Mouse (Mus musculus) heart, embryonic 11.5 days (tissue): Measurements from ENCODE around the gene Fbln2. TPM values are rescaled to one million over a fixed set of nuclear protein-coding genes. Genes with fewer than 3 reads are reported as not detected.
A peak's percentile ranks its signal among the peaks of the same experiment; 100 is the strongest.

Experiments
- ATAC-seq: fragments of 200-750 bp; cut with Nextera tagmentation; replicated peaks from 2 replicates; pipeline ENCODE4 v1.8.0; 2017; ENCODE audit warnings: moderate library complexity; ENCODE audit not compliant: insufficient number of reproducible peaks, low FRiP score, low TSS enrichment
- H3K27ac ChIP-seq: fragments of 300-500 bp; sonication (generic); 2 replicates; pipeline ENCODE4 v1.5.1; 2014; ENCODE audit warnings: mild to moderate bottlenecking, low read depth, low read length
- H3K27me3 ChIP-seq: fragments of 300-500 bp; sonication (generic); 2 replicates; pipeline ENCODE4 v1.6.1; 2014; ENCODE audit warnings: mild to moderate bottlenecking, low read length, mixed read lengths; ENCODE audit not compliant: control insufficient read depth, insufficient read depth
- H3K36me3 ChIP-seq: fragments of 300-500 bp; sonication (generic); 2 replicates; pipeline ENCODE4 v1.6.1; 2014; ENCODE audit warnings: mild to moderate bottlenecking, low read length, moderate library complexity, mixed read lengths; ENCODE audit not compliant: control insufficient read depth, insufficient read depth
- H3K4me1 ChIP-seq: fragments of 300-500 bp; sonication (generic); 2 replicates; pipeline ENCODE4 v1.6.1; 2014; ENCODE audit warnings: low read length; ENCODE audit not compliant: control insufficient read depth, insufficient read depth
- H3K4me2 ChIP-seq: fragments of 300-500 bp; sonication (generic); 2 replicates; pipeline ENCODE4 v1.6.1; 2014; ENCODE audit warnings: mild to moderate bottlenecking, moderate library complexity
- H3K4me3 ChIP-seq: fragments of 300-500 bp; sonication (generic); 2 replicates; pipeline ENCODE4 v1.5.1; 2014; ENCODE audit warnings: low read depth, low read length
- H3K9ac ChIP-seq: fragments of 300-500 bp; sonication (generic); 2 replicates; pipeline ENCODE4 v1.6.1; 2014; ENCODE audit warnings: mild to moderate bottlenecking, low read depth, low read length, moderate library complexity
- H3K9me3 ChIP-seq: fragments of 300-500 bp; sonication (generic); replicated peaks from 2 replicates; pipeline ENCODE4 v1.6.1; 2016; ENCODE audit warnings: low read length; ENCODE audit not compliant: control insufficient read depth
- WGBS: fragments of 180-500 bp; shearing (Covaris S2); extraction: QIAGEN DNeasy Blood & Tissue Kit; methylation state at CpG from one replicate; pipeline ENCODE4 v1.1.7; 2014; ENCODE audit not compliant: insufficient replicate concordance; 5-methylcytosine and 5-hydroxymethylcytosine counted together
- polyA plus RNA-seq: library from polyadenylated mRNA; unstranded; fragments of >200 nt; fragmentation: Nextera tagmentation; extraction: Ambion mirVana; gene quantifications from 2 replicates; pipeline ENCODE4 v1.2.1, GENCODE M21; 2014

Fbln2 gene
- polyA plus RNA-seq, 1 experiment from 2014 or later: 105 TPM

GRCm38 (mm10) chr6:91213287-91214218 is 1.3 kb downstream of the Fbln2 start:
- peaks cover 29% of the 10 kb centered on the region for H3K4me1 ChIP-seq
- peaks cover 11% of the 10 kb centered on the region for H3K27me3 ChIP-seq
- no peaks in the 10 kb centered on the region for H3K9me3 ChIP-seq
- no peak for ATAC-seq
- peak overlapping the region; percentile 67 for H3K9ac ChIP-seq
- no peak overlapping the region for H3K27ac ChIP-seq
- H3K4me3 ChIP-seq: peak overlapping the region; percentile 32
- peak overlapping the region; percentile 73 for H3K4me2 ChIP-seq
- H3K36me3 ChIP-seq: no peaks in the 10 kb centered on the region
- 56% methylated on average over 21 of the region's 21 CpGs for WGBS

- Histone ChIP-seq H3K27ac (no peak overlapping the region), H3K27me3 (peaks cover 11% of the 10 kb centered on the region), H3K4me2 (no peak overlapping the region), H3K36me3 (no peaks in the 10 kb centered on the region), H3K4me1 (peaks cover 15% of the 10 kb centered on the region), H3K9ac (no peak overlapping the region), H3K4me3 (no peak overlapping the region), H3K9me3 (no peaks in the 10 kb centered on the region)
- WGBS: 46% methylated on average over 1 of the region's 1 CpGs
- no peak for ATAC-seq
Observed at GRCm38 (mm10) chr6:91215454-91215853, 3.2 kb downstream of the Fbln2 start.

- H3K27ac ChIP-seq: no peak overlapping the region
- H3K27me3 ChIP-seq: peaks cover 14% of the 10 kb centered on the region
- 66% methylated on average over 9 of the region's 9 CpGs for WGBS
- no peaks in the 10 kb centered on the region for H3K9me3 ChIP-seq
- ATAC-seq: no peak
- no peaks in the 10 kb centered on the region for H3K36me3 ChIP-seq
- H3K4me1 ChIP-seq: peaks cover 4% of the 10 kb centered on the region; the same call in 1 of the 2 replicates
- no peak overlapping the region for H3K9ac ChIP-seq
- no peak overlapping the region for H3K4me2 ChIP-seq
- H3K4me3 ChIP-seq: no peak overlapping the region
Observed at GRCm38 (mm10) chr6:91218445-91218844, 6.2 kb downstream of the Fbln2 start.

- Histone ChIP-seq H3K36me3 (no peaks in the 10 kb centered on the region), H3K4me2 (no peak overlapping the region), H3K4me1 (peaks cover 4% of the 10 kb centered on the region; the same call in 1 of the 2 replicates), H3K27me3 (peaks cover 12% of the 10 kb centered on the region), H3K9me3 (no peaks in the 10 kb centered on the region), H3K4me3 (no peak overlapping the region), H3K27ac (no peak overlapping the region), H3K9ac (no peak overlapping the region)
- WGBS: 62% methylated on average over 3 of the region's 3 CpGs
- no peak for ATAC-seq
Observed at GRCm38 (mm10) chr6:91218871-91219270, 6.6 kb downstream of the Fbln2 start.

- Histone ChIP-seq H3K4me2 (no peak overlapping the region), H3K36me3 (no peaks in the 10 kb centered on the region), H3K9me3 (no peaks in the 10 kb centered on the region), H3K9ac (no peak overlapping the region), H3K27ac (no peak overlapping the region), H3K4me3 (no peak overlapping the region), H3K27me3 (peaks cover 8% of the 10 kb centered on the region; the same call in 1 of the 2 replicates), H3K4me1 (peaks cover 4% of the 10 kb centered on the region; the same call in 1 of the 2 replicates)
- no peak for ATAC-seq
Observed at GRCm38 (mm10) chr6:91220062-91220461, 7.8 kb downstream of the Fbln2 start.

- no peak overlapping the region for H3K4me2 ChIP-seq
Observed at GRCm38 (mm10) chr6:91221094-91221493, 8.8 kb downstream of the Fbln2 start.

GRCm38 (mm10) chr6:91222694-91223346 is 10.6 kb downstream of the Fbln2 start:
- H3K4me3 ChIP-seq: no peak overlapping the region
- ATAC-seq: no peak
- WGBS: 69% methylated on average over 10 of the region's 10 CpGs
- no peak overlapping the region for H3K4me2 ChIP-seq
- H3K9ac ChIP-seq: no peak overlapping the region
- peaks cover 4% of the 10 kb centered on the region for H3K4me1 ChIP-seq
- no peak overlapping the region for H3K27ac ChIP-seq
- no peaks in the 10 kb centered on the region for H3K9me3 ChIP-seq
- H3K27me3 ChIP-seq: peaks cover 16% of the 10 kb centered on the region; the same call in 1 of the 2 replicates
- H3K36me3 ChIP-seq: no peaks in the 10 kb centered on the region

More at GRCm38 (mm10) chr6:91221094-91221493, 8.8 kb downstream of the Fbln2 start:
- H3K36me3 ChIP-seq: no peaks in the 10 kb centered on the region
- H3K9ac ChIP-seq: no peak overlapping the region
- no peak overlapping the region for H3K27ac ChIP-seq
- 0 out of 2 replicates have a peak, but pooled peaks have one; percentile 11 for ATAC-seq
- 7% methylated on average over 3 of the region's 3 CpGs for WGBS
- no peak overlapping the region for H3K4me3 ChIP-seq
- H3K9me3 ChIP-seq: no peaks in the 10 kb centered on the region
- H3K4me1 ChIP-seq: peaks cover 4% of the 10 kb centered on the region
- H3K27me3 ChIP-seq: peaks cover 8% of the 10 kb centered on the region; the same call in 1 of the 2 replicates

GRCm38 (mm10) chr6:91224939-91225338 is 12.7 kb downstream of the Fbln2 start:
- no peak overlapping the region for H3K4me2 ChIP-seq
- H3K9ac ChIP-seq: no peak overlapping the region
- H3K4me1 ChIP-seq: peaks cover 4% of the 10 kb centered on the region
- H3K27me3 ChIP-seq: peaks cover 25% of the 10 kb centered on the region
- H3K4me3 ChIP-seq: no peak overlapping the region
- no peaks in the 10 kb centered on the region for H3K9me3 ChIP-seq
- no peak overlapping the region for H3K27ac ChIP-seq
- ATAC-seq: no peak
- WGBS: 49% methylated on average over 6 of the region's 6 CpGs
- no peaks in the 10 kb centered on the region for H3K36me3 ChIP-seq
